Mouse (Mus musculus): ENCODE data around the gene Plcb3. TPM values are rescaled to one million over a fixed set of nuclear protein-coding genes. Genes with fewer than 3 reads are reported as not detected.

Gene Plcb3
- polyA plus RNA-seq, 1 experiment, result 595 TPM

GRCm38 (mm10) chr19:7013984-7014383 is 37.7 kb upstream of the Plcb3 start:
- no peak overlapping the region for H3K4me3 ChIP-seq (ENCODE audit: low read depth, low read length)
- no peaks in the 10 kb centered on the region for H3K27me3 ChIP-seq (ENCODE audit: control insufficient read depth, insufficient read depth, low read length)
- 94% methylated on average over 9 of the region's 9 CpGs for WGBS
- H3K4me1 ChIP-seq (ENCODE audit: control insufficient read depth, insufficient read depth, insufficient read length, low read length), result peaks cover 2% of the 10 kb centered on the region; the same call in 1 of the 2 replicates
- H3K36me3 ChIP-seq (ENCODE audit: control insufficient read depth, insufficient read depth, low read length), result no peaks in the 10 kb centered on the region
- no peak overlapping the region for H3K27ac ChIP-seq (ENCODE audit: insufficient read depth, low read depth, low read length)
- TF ChIP-seq POLR2A (IDR thresholded peaks at IDR 0.05; ENCODE audit: low read depth, low read length) (no peak), CTCF (IDR thresholded peaks at IDR 0.05; ENCODE audit: extremely low read depth, insufficient read length, insufficient replicate concordance, low read depth, low read length) (no peak)

GRCm38 (mm10) chr19:7012426-7012825 is 36.2 kb upstream of the Plcb3 start:
- H3K36me3 ChIP-seq (ENCODE audit: control insufficient read depth, insufficient read depth, low read length), result no peaks in the 10 kb centered on the region
- 34% methylated on average over 4 of the region's 4 CpGs for WGBS
- peak overlapping the region; percentile 52 for H3K27ac ChIP-seq (ENCODE audit: insufficient read depth, low read depth, low read length)
- no peaks in the 10 kb centered on the region for H3K27me3 ChIP-seq (ENCODE audit: control insufficient read depth, insufficient read depth, low read length)
- no peak overlapping the region for H3K4me3 ChIP-seq (ENCODE audit: low read depth, low read length)
- peaks cover 2% of the 10 kb centered on the region; the same call in 1 of the 2 replicates for H3K4me1 ChIP-seq (ENCODE audit: control insufficient read depth, insufficient read depth, insufficient read length, low read length)
- TF ChIP-seq CTCF (IDR thresholded peaks at IDR 0.05; ENCODE audit: extremely low read depth, insufficient read length, insufficient replicate concordance, low read depth, low read length), result no peak
- TF ChIP-seq POLR2A (IDR thresholded peaks at IDR 0.05; ENCODE audit: low read depth, low read length), result no peak

GRCm38 (mm10) chr19:7006892-7007593 is 30.8 kb upstream of the Plcb3 start:
- Histone ChIP-seq H3K4me1 (ENCODE audit: control insufficient read depth, insufficient read depth, insufficient read length, low read length) (no peaks in the 10 kb centered on the region), H3K36me3 (ENCODE audit: control insufficient read depth, insufficient read depth, low read length) (no peaks in the 10 kb centered on the region), H3K27me3 (ENCODE audit: control insufficient read depth, insufficient read depth, low read length) (no peaks in the 10 kb centered on the region), H3K4me3 (ENCODE audit: low read depth, low read length) (no peak overlapping the region), H3K27ac (ENCODE audit: insufficient read depth, low read depth, low read length) (peak overlapping the region; percentile 67)
- no peak for TF ChIP-seq POLR2A (IDR thresholded peaks at IDR 0.05; ENCODE audit: low read depth, low read length)
- no peak for TF ChIP-seq CTCF (IDR thresholded peaks at IDR 0.05; ENCODE audit: extremely low read depth, insufficient read length, insufficient replicate concordance, low read depth, low read length)
- WGBS, result 59% methylated on average over 9 of the region's 9 CpGs

GRCm38 (mm10) chr19:6999360-7000063 is 23.2 kb upstream of the Plcb3 start:
- Histone ChIP-seq H3K4me1 (ENCODE audit: control insufficient read depth, insufficient read depth, insufficient read length, low read length) (peaks cover 23% of the 10 kb centered on the region), H3K4me3 (ENCODE audit: low read depth, low read length) (no peak overlapping the region), H3K27ac (ENCODE audit: insufficient read depth, low read depth, low read length) (peak overlapping the region; percentile 2; the same call in 1 of the 2 replicates), H3K27me3 (ENCODE audit: control insufficient read depth, insufficient read depth, low read length) (no peaks in the 10 kb centered on the region), H3K36me3 (ENCODE audit: control insufficient read depth, insufficient read depth, low read length) (peaks cover 7% of the 10 kb centered on the region)
- WGBS, result 69% methylated on average over 19 of the region's 19 CpGs
- no peak for TF ChIP-seq POLR2A (IDR thresholded peaks at IDR 0.05; ENCODE audit: low read depth, low read length)
- TF ChIP-seq CTCF (IDR thresholded peaks at IDR 0.05; ENCODE audit: extremely low read depth, insufficient read length, insufficient replicate concordance, low read depth, low read length), result no peak

- Histone ChIP-seq H3K4me1 (ENCODE audit: control insufficient read depth, insufficient read depth, insufficient read length, low read length) (peaks cover 23% of the 10 kb centered on the region), H3K27ac (ENCODE audit: insufficient read depth, low read depth, low read length) (no peak overlapping the region), H3K4me3 (ENCODE audit: low read depth, low read length) (no peak overlapping the region), H3K36me3 (ENCODE audit: control insufficient read depth, insufficient read depth, low read length) (peaks cover 7% of the 10 kb centered on the region), H3K27me3 (ENCODE audit: control insufficient read depth, insufficient read depth, low read length) (no peaks in the 10 kb centered on the region)
- WGBS, result 87% methylated on average over 9 of the region's 9 CpGs
- TF ChIP-seq POLR2A (IDR thresholded peaks at IDR 0.05; ENCODE audit: low read depth, low read length) (no peak), CTCF (IDR thresholded peaks at IDR 0.05; ENCODE audit: extremely low read depth, insufficient read length, insufficient replicate concordance, low read depth, low read length) (no peak)
Observed at GRCm38 (mm10) chr19:6997721-6998290, 21.5 kb upstream of the Plcb3 start.

- 1% methylated on average over 24 of the region's 24 CpGs for WGBS
- Histone ChIP-seq H3K27me3 (ENCODE audit: control insufficient read depth, insufficient read depth, low read length) (no peaks in the 10 kb centered on the region), H3K27ac (ENCODE audit: insufficient read depth, low read depth, low read length) (peak within 1 kb of the TSS; percentile 56), H3K4me3 (ENCODE audit: low read depth, low read length) (peak within 1 kb of the TSS; percentile 84), H3K36me3 (ENCODE audit: control insufficient read depth, insufficient read depth, low read length) (peaks cover 7% of the 10 kb centered on the region), H3K4me1 (ENCODE audit: control insufficient read depth, insufficient read depth, insufficient read length, low read length) (peaks cover 23% of the 10 kb centered on the region)
- TF ChIP-seq POLR2A (IDR thresholded peaks at IDR 0.05; ENCODE audit: low read depth, low read length) (peak; percentile 74), CTCF (IDR thresholded peaks at IDR 0.05; ENCODE audit: extremely low read depth, insufficient read length, insufficient replicate concordance, low read depth, low read length) (no peak)
Observed at GRCm38 (mm10) chr19:6996006-6996405, 19.7 kb upstream of the Plcb3 start, which contains the start of the genes Nudt22 and Trpt1. Gene Nudt22 (minus strand): TSS chr19:6996117. Gene Trpt1 (plus strand): TSS chr19:6996131.

All from small intestine, adult 2 months (tissue).